Mouse (Mus musculus): ENCODE measurements at regions not wholly inside any gene's neighbourhood (a gene's known extent, or its start where the extent isn't known, plus 50 kb on each side); places are given as distances from the start of the nearest gene placed in this dataset.

GRCm38 (mm10) chr9:52277954-52278700 lies 109.8 kb upstream of the Zc3h12c start:
- no peak for TF ChIP-seq CTCF (conservative IDR thresholded peaks at IDR 0.05)
- H3K4me3 ChIP-seq: no peak overlapping the region
- no peak for DNase-seq (ENCODE audit: low spot score in 2 of 2)
- peak overlapping the region; percentile 43; the same call in 1 of the 2 replicates for H3K27ac ChIP-seq

- no peak overlapping the region for H3K27ac ChIP-seq
- DNase-seq (ENCODE audit: low spot score in 2 of 2): peak; percentile 12 to 26
These were observed 105.6 kb upstream of the Zc3h12c start for GRCm38 (mm10) chr9:52273994-52274393.

GRCm38 (mm10) chr9:52272668-52273067 lies 104.3 kb upstream of the Zc3h12c start:
- no peak overlapping the region for H3K27ac ChIP-seq
- TF ChIP-seq CTCF (conservative IDR thresholded peaks at IDR 0.05): no peak
- no peak overlapping the region for H3K4me3 ChIP-seq
- no peak for DNase-seq (ENCODE audit: low spot score in 2 of 2)

More at GRCm38 (mm10) chr9:52273994-52274393, 105.6 kb upstream of the Zc3h12c start:
- no peak overlapping the region for H3K4me3 ChIP-seq
- TF ChIP-seq CTCF (conservative IDR thresholded peaks at IDR 0.05): no peak

DNA sequence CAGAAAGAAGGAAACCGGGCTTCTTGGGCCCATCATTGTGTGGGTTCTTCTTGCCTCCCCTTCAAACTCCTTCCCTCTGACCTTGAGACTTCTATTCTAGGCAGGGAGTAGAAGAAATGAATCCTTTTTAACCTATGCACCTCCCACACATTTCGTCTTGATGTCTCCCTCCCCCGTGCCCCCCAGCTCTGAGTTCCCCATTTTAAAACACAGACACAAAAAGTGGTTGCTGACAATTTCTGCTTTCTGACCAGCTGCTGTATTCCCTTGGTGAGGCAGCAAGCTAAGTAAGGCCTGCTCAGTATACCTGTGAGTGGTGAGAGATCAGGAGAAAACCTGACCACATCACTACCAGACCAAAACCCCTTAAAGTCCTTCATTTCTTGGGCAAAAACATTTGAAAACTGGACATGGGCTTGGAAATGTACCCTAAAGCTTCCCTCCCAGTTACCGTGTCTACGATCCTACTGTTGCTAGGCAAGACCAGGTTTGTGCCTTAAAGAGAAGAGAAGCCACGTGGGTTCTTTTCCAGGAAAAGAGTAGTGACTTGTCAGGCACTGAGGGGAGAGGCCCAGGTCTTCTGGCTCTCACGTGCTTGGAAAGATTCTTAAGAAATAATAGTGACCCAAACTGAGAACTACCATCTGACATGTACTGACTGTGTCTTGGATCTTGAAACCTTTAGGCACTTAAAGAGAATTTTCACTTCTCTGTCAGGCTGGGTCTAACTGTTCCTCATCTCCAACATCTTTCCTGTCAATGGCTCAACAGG lies 103.2 kb upstream of the Zc3h12c start:
- no peak overlapping the region for H3K27ac ChIP-seq
- TF ChIP-seq CTCF (conservative IDR thresholded peaks at IDR 0.05): no peak
- no peak for DNase-seq (ENCODE audit: low spot score in 2 of 2)
- no peak overlapping the region for H3K4me3 ChIP-seq

GRCm38 (mm10) chr9:52261538-52261937 lies 93.2 kb upstream of the Zc3h12c start:
- no peak for DNase-seq (ENCODE audit: low spot score in 2 of 2)
- Histone ChIP-seq H3K27ac (no peak overlapping the region), H3K4me3 (no peak overlapping the region)
- no peak for TF ChIP-seq CTCF (conservative IDR thresholded peaks at IDR 0.05)

GRCm38 (mm10) chr9:52259459-52259858 lies 91.1 kb upstream of the Zc3h12c start:
- H3K27ac ChIP-seq: no peak overlapping the region
- no peak for DNase-seq (ENCODE audit: low spot score in 2 of 2)
- no peak for TF ChIP-seq CTCF (conservative IDR thresholded peaks at IDR 0.05)
- no peak overlapping the region for H3K4me3 ChIP-seq

- Histone ChIP-seq H3K4me3 (no peak overlapping the region), H3K27ac (no peak overlapping the region)
- TF ChIP-seq CTCF (conservative IDR thresholded peaks at IDR 0.05): no peak
- DNase-seq (ENCODE audit: low spot score in 2 of 2): no peak
These were observed 87.3 kb upstream of the Zc3h12c start for GRCm38 (mm10) chr9:52255692-52256091.

DNA sequence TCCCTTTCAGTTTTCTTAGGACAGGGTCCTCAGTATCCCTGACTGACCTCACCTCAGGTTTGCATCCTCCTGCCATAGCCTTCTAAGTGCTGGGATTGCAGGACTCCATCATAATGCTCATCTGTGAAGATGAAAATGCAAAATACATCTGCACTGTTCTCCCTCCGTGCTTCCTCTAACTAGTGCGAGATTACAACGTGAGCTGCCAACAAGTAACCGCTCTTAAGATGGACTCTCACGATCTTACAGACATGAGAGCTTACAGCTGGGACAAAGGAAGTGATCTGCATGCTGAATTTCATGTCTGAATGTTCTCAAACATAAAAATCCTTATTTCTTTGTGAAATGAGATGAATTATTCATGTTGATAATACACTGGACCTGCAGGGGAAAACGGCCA lies 86.1 kb upstream of the Zc3h12c start:
- Histone ChIP-seq H3K27ac (no peak overlapping the region), H3K4me3 (no peak overlapping the region)
- no peak for DNase-seq (ENCODE audit: low spot score in 2 of 2)
- TF ChIP-seq CTCF (conservative IDR thresholded peaks at IDR 0.05): no peak

DNA sequence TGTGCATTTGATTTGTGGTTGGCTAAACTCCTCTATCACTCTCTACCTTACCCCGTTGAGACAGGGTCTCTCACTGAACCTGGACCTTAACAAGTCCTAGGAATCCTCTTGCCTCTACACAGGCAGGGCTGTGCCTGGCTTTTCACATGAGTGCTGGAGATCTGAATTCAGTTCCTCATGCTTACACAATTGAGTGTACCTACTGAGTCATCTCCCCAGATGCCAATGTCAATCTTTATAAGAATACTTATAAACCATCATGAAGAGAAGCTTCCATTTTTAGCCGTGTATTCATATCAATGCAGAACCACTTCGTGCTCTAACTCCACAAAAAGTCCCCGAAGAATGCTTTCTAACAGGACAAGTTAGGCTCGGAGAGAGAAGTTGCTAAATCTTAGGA lies 83.1 kb upstream of the Zc3h12c start:
- Histone ChIP-seq H3K27ac (no peak overlapping the region), H3K4me3 (no peak overlapping the region)
- no peak for DNase-seq (ENCODE audit: low spot score in 2 of 2)
- no peak for TF ChIP-seq CTCF (conservative IDR thresholded peaks at IDR 0.05)

- no peak for TF ChIP-seq CTCF (conservative IDR thresholded peaks at IDR 0.05)
- DNase-seq (ENCODE audit: low spot score in 2 of 2): peak in 1 of 2 experiments; percentile 13
- no peak overlapping the region for H3K27ac ChIP-seq
- H3K4me3 ChIP-seq: no peak overlapping the region
These were observed 78.3 kb upstream of the Zc3h12c start for GRCm38 (mm10) chr9:52246712-52247111.

DNA sequence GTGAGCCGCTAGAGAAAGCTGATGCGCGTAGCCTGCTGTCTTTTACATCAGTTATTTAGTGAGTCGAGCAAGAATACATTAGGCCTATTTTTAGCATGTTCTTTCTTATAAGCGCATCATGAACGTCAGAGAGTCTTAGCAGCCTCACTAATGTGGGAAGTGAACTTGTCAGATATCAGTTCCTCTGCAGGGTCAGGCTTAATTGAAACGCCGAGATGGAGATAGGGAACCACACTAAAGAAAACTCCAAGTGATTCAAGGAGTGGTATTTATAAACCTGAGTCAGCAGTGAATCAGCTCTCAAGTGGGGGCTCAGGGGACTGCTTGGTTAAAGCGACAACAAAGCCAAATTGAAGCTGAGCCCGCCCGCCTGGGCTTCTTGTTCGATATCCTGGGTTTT lies 75.7 kb upstream of the Zc3h12c start:
- Histone ChIP-seq H3K27ac (no peak overlapping the region), H3K4me3 (no peak overlapping the region)
- DNase-seq (ENCODE audit: low spot score in 2 of 2): peak in 1 of 2 experiments; percentile 35
- no peak for TF ChIP-seq CTCF (conservative IDR thresholded peaks at IDR 0.05)

GRCm38 (mm10) chr9:52243032-52243431 lies 74.7 kb upstream of the Zc3h12c start:
- H3K27ac ChIP-seq: no peak overlapping the region
- DNase-seq (ENCODE audit: low spot score in 2 of 2): no peak
- TF ChIP-seq CTCF (conservative IDR thresholded peaks at IDR 0.05): no peak
- H3K4me3 ChIP-seq: no peak overlapping the region

GRCm38 (mm10) chr9:52241577-52241976 lies 73.2 kb upstream of the Zc3h12c start:
- TF ChIP-seq CTCF (conservative IDR thresholded peaks at IDR 0.05): peak; percentile 35; the same call in 1 of the 2 replicates
- H3K4me3 ChIP-seq: no peak overlapping the region
- H3K27ac ChIP-seq: no peak overlapping the region
- DNase-seq (ENCODE audit: low spot score in 2 of 2): no peak
